Mouse (Mus musculus): Measurements from ENCODE around the gene Mettl3. TPM values are rescaled to one million over a fixed set of nuclear protein-coding genes. Genes with fewer than 3 reads are reported as not detected.
A peak's percentile ranks its signal among the peaks of the same experiment; 100 is the strongest.

The Mettl3 gene
- polyA plus RNA-seq, 1 experiment: 30.5 TPM

- TF ChIP-seq POLR2AphosphoS2 (IDR thresholded peaks at IDR 0.05; ENCODE audit: insufficient read length, low read depth) (no peak), POLR2A (IDR thresholded peaks at IDR 0.05; ENCODE audit: insufficient read length, low read depth) (no peak), SRF (IDR thresholded peaks at IDR 0.05; ENCODE audit: control insufficient read depth, insufficient read length, low read depth) (no peak), USF1 (IDR thresholded peaks at IDR 0.05; ENCODE audit: low read depth) (no peak), MAX (IDR thresholded peaks at IDR 0.05; ENCODE audit: low read depth) (no peak)
- H3K36me3 ChIP-seq (ENCODE audit: control insufficient read depth, insufficient read depth): no peaks in the 10 kb centered on the region
- no peaks in the 10 kb centered on the region for H3K79me2 ChIP-seq (ENCODE audit: control insufficient read depth, insufficient read depth)
- H3K4me2 ChIP-seq (ENCODE audit: low read depth): peak overlapping the region; percentile 82
- H3ac ChIP-seq (ENCODE audit: control insufficient read depth, insufficient read length): no peak overlapping the region
- H3K27me3 ChIP-seq (ENCODE audit: control insufficient read depth, insufficient read depth, insufficient read length): no peaks in the 10 kb centered on the region
- H3K4me3 ChIP-seq: peak overlapping the region; percentile 34
These were observed 11.7 kb upstream of the Mettl3 start for GRCm38 (mm10) chr14:52316441-52317225.

GRCm38 (mm10) chr14:52315792-52316440, 11.0 kb upstream of the Mettl3 start:
- H3K27me3 ChIP-seq (ENCODE audit: control insufficient read depth, insufficient read depth, insufficient read length): no peaks in the 10 kb centered on the region
- peak overlapping the region; percentile 82 for H3K4me2 ChIP-seq (ENCODE audit: low read depth)
- TF ChIP-seq POLR2A (IDR thresholded peaks at IDR 0.05; ENCODE audit: insufficient read length, low read depth) (peak; percentile 48), REST (IDR thresholded peaks at IDR 0.05; ENCODE audit: insufficient read depth, insufficient read length) (no peak)
- peak overlapping the region; percentile 34 for H3K4me3 ChIP-seq
- H3K36me3 ChIP-seq (ENCODE audit: control insufficient read depth, insufficient read depth): no peaks in the 10 kb centered on the region
- peak overlapping the region; percentile 4 for H3ac ChIP-seq (ENCODE audit: control insufficient read depth, insufficient read length)
- no peaks in the 10 kb centered on the region for H3K79me2 ChIP-seq (ENCODE audit: control insufficient read depth, insufficient read depth)

- H3K4me2 ChIP-seq (ENCODE audit: low read depth): peak overlapping the region; percentile 63
- no peaks in the 10 kb centered on the region for H3K36me3 ChIP-seq (ENCODE audit: control insufficient read depth, insufficient read depth)
- H3K79me2 ChIP-seq (ENCODE audit: control insufficient read depth, insufficient read depth): no peaks in the 10 kb centered on the region
- H3K4me3 ChIP-seq: peak overlapping the region; percentile 34
- H3ac ChIP-seq (ENCODE audit: control insufficient read depth, insufficient read length): peak overlapping the region; percentile 4
- H3K27me3 ChIP-seq (ENCODE audit: control insufficient read depth, insufficient read depth, insufficient read length): no peaks in the 10 kb centered on the region
- TF ChIP-seq CEBPB (IDR thresholded peaks at IDR 0.05; ENCODE audit: insufficient read depth, poor library complexity, severe bottlenecking) (no peak), MAX (IDR thresholded peaks at IDR 0.05; ENCODE audit: low read depth) (no peak), E2F4 (IDR thresholded peaks at IDR 0.05; ENCODE audit: insufficient read depth) (no peak)
These were observed 10.4 kb upstream of the Mettl3 start for GRCm38 (mm10) chr14:52315283-52315780.

GRCm38 (mm10) chr14:52314808-52315150, 9.9 kb upstream of the Mettl3 start:
- no peaks in the 10 kb centered on the region for H3K79me2 ChIP-seq (ENCODE audit: control insufficient read depth, insufficient read depth)
- H3K4me3 ChIP-seq: peak overlapping the region; percentile 34

GRCm38 (mm10) chr14:52313931-52314807, 9.2 kb upstream of the Mettl3 start:
- H3K79me2 ChIP-seq (ENCODE audit: control insufficient read depth, insufficient read depth): no peaks in the 10 kb centered on the region
- no peak overlapping the region for H3K4me2 ChIP-seq (ENCODE audit: low read depth)
- no peak overlapping the region for H3ac ChIP-seq (ENCODE audit: control insufficient read depth, insufficient read length)
- no peak overlapping the region for H3K4me3 ChIP-seq
- H3K36me3 ChIP-seq (ENCODE audit: control insufficient read depth, insufficient read depth): no peaks in the 10 kb centered on the region
- no peaks in the 10 kb centered on the region for H3K27me3 ChIP-seq (ENCODE audit: control insufficient read depth, insufficient read depth, insufficient read length)
- TF ChIP-seq SRF (IDR thresholded peaks at IDR 0.05; ENCODE audit: control insufficient read depth, insufficient read length, low read depth): no peak
- TF ChIP-seq TCF3 (IDR thresholded peaks at IDR 0.05; ENCODE audit: insufficient read length, low read depth): no peak
- TF ChIP-seq TCF12 (IDR thresholded peaks at IDR 0.05; ENCODE audit: insufficient read depth, poor library complexity, severe bottlenecking): no peak
- TF ChIP-seq POLR2AphosphoS2 (IDR thresholded peaks at IDR 0.05; ENCODE audit: insufficient read length, low read depth): no peak
- TF ChIP-seq REST (IDR thresholded peaks at IDR 0.05; ENCODE audit: insufficient read depth, insufficient read length): no peak
- TF ChIP-seq POLR2A (IDR thresholded peaks at IDR 0.05; ENCODE audit: insufficient read length, low read depth): no peak
- no peak for TF ChIP-seq CEBPB (IDR thresholded peaks at IDR 0.05; ENCODE audit: insufficient read depth, poor library complexity, severe bottlenecking)
- TF ChIP-seq MYOG (IDR thresholded peaks at IDR 0.05; ENCODE audit: control insufficient read depth in 1 of 3, insufficient read depth in 1 of 3, insufficient read length in 2 of 3, low read depth in 2 of 3): no peak

More at GRCm38 (mm10) chr14:52314808-52315150, 9.9 kb upstream of the Mettl3 start:
- no peak overlapping the region for H3K4me2 ChIP-seq (ENCODE audit: low read depth)
- H3ac ChIP-seq (ENCODE audit: control insufficient read depth, insufficient read length): no peak overlapping the region
- H3K36me3 ChIP-seq (ENCODE audit: control insufficient read depth, insufficient read depth): no peaks in the 10 kb centered on the region
- TF ChIP-seq REST (IDR thresholded peaks at IDR 0.05; ENCODE audit: insufficient read depth, insufficient read length): no peak
- TF ChIP-seq SRF (IDR thresholded peaks at IDR 0.05; ENCODE audit: control insufficient read depth, insufficient read length, low read depth): no peak
- TF ChIP-seq CEBPB (IDR thresholded peaks at IDR 0.05; ENCODE audit: insufficient read depth, poor library complexity, severe bottlenecking): no peak
- TF ChIP-seq MYOG (IDR thresholded peaks at IDR 0.05; ENCODE audit: control insufficient read depth in 1 of 3, insufficient read depth in 1 of 3, insufficient read length in 2 of 3, low read depth in 2 of 3): no peak
- TF ChIP-seq USF1 (IDR thresholded peaks at IDR 0.05; ENCODE audit: low read depth): no peak
- TF ChIP-seq MYOD1 (IDR thresholded peaks at IDR 0.05; ENCODE audit: control insufficient read depth in 1 of 3, insufficient read length in 2 of 3, low read depth in 2 of 3): no peak
- no peak for TF ChIP-seq MAX (IDR thresholded peaks at IDR 0.05; ENCODE audit: low read depth)
- TF ChIP-seq E2F4 (IDR thresholded peaks at IDR 0.05; ENCODE audit: insufficient read depth): no peak
- no peak for TF ChIP-seq TCF3 (IDR thresholded peaks at IDR 0.05; ENCODE audit: insufficient read length, low read depth)
- TF ChIP-seq POLR2A (IDR thresholded peaks at IDR 0.05; ENCODE audit: insufficient read length, low read depth): no peak
- TF ChIP-seq POLR2AphosphoS2 (IDR thresholded peaks at IDR 0.05; ENCODE audit: insufficient read length, low read depth): no peak
- no peak for TF ChIP-seq TCF12 (IDR thresholded peaks at IDR 0.05; ENCODE audit: insufficient read depth, poor library complexity, severe bottlenecking)
- H3K27me3 ChIP-seq (ENCODE audit: control insufficient read depth, insufficient read depth, insufficient read length): no peaks in the 10 kb centered on the region
